Mouse (Mus musculus): ENCODE data around the gene Celf2. TPM values are rescaled to one million over a fixed set of nuclear protein-coding genes. Genes with fewer than 3 reads are reported as not detected.

Gene Celf2
- polyA plus RNA-seq, 1 experiment from 2014 or later = 20.4 TPM

DNA sequence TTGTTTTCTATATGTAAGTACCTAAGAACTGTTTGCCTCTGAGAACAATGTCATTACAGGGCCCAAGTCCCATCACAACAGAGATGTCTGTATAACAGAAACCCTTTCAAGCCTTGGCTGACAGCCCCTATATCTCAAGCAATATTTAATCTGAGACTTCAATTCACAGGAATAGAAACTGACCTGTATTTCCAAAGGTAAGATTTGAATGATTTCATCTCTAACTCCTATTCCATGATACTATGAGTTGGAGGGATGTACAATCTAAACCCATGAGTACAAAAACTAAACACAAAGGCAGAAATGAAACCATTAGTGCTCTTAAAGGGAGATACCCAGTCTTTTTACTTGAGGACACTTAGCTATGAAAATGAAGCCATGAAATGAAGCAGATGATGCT, 790.5 kb downstream of the Celf2 start:
- Histone ChIP-seq H3K4me2 (no peak overlapping the region), H3K4me1 (peaks cover 20% of the 10 kb centered on the region), H3K4me3 (replicated peaks) (no peak overlapping the region), H3K9me3 (replicated peaks) (no peaks in the 10 kb centered on the region), H3K36me3 (no peaks in the 10 kb centered on the region), H3K9ac (no peak overlapping the region), H3K27me3 (no peaks in the 10 kb centered on the region), H3K27ac (no peak overlapping the region)
- ATAC-seq (replicated peaks; ENCODE audit: low FRiP score) = no peak

GRCm38 (mm10) chr2:6717953-6718352, 791.4 kb downstream of the Celf2 start:
- no peak overlapping the region for H3K4me2 ChIP-seq
- H3K9me3 ChIP-seq (replicated peaks) = no peaks in the 10 kb centered on the region
- ATAC-seq (replicated peaks; ENCODE audit: low FRiP score) = no peak
- no peak overlapping the region for H3K4me3 ChIP-seq (replicated peaks)
- WGBS = 59% methylated on average over 3 of the region's 3 CpGs
- no peaks in the 10 kb centered on the region for H3K27me3 ChIP-seq
- no peak overlapping the region for H3K9ac ChIP-seq
- H3K4me1 ChIP-seq = peaks cover 20% of the 10 kb centered on the region
- H3K27ac ChIP-seq = no peak overlapping the region
- H3K36me3 ChIP-seq = no peaks in the 10 kb centered on the region

GRCm38 (mm10) chr2:6715562-6715961, 793.8 kb downstream of the Celf2 start:
- Histone ChIP-seq H3K4me1 (peaks cover 3% of the 10 kb centered on the region; the same call in 1 of the 2 replicates), H3K4me3 (replicated peaks) (no peak overlapping the region), H3K27ac (no peak overlapping the region), H3K27me3 (no peaks in the 10 kb centered on the region), H3K36me3 (no peaks in the 10 kb centered on the region), H3K4me2 (no peak overlapping the region), H3K9me3 (replicated peaks) (no peaks in the 10 kb centered on the region), H3K9ac (no peak overlapping the region)
- 87% methylated on average over 3 of the region's 3 CpGs for WGBS
- no peak for ATAC-seq (replicated peaks; ENCODE audit: low FRiP score)

DNA sequence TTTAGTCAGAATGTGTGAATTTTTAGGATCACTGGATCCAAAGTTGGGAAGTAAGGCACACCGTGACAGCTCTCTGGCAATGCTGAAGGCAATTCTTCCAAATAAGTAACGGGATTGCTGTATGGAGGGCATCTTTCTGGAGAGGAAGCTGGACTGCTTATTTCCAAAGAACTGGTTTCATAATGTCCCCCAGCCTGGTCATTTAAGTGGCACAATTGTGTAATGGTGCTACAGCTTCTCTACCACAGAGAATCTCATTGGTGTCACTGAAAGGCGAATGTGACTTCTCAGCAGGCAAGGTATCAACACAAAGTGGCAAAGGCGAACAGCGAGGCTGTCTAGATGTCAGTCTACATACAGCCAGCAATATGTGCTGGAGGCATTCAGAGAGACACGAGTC, 795.8 kb downstream of the Celf2 start:
- no peak overlapping the region for H3K9ac ChIP-seq
- no peak overlapping the region for H3K27ac ChIP-seq
- H3K27me3 ChIP-seq = no peaks in the 10 kb centered on the region
- 88% methylated on average over 6 of the region's 6 CpGs for WGBS
- H3K4me1 ChIP-seq = no peaks in the 10 kb centered on the region
- H3K4me2 ChIP-seq = no peak overlapping the region
- H3K4me3 ChIP-seq (replicated peaks) = no peak overlapping the region
- no peaks in the 10 kb centered on the region for H3K36me3 ChIP-seq
- no peaks in the 10 kb centered on the region for H3K9me3 ChIP-seq (replicated peaks)
- no peak for ATAC-seq (replicated peaks; ENCODE audit: low FRiP score)

- H3K9ac ChIP-seq = no peak overlapping the region
- H3K4me1 ChIP-seq = no peaks in the 10 kb centered on the region
- H3K4me2 ChIP-seq = no peak overlapping the region
- no peak overlapping the region for H3K27ac ChIP-seq
- no peaks in the 10 kb centered on the region for H3K36me3 ChIP-seq
- 81% methylated on average over 7 of the region's 7 CpGs for WGBS
- no peaks in the 10 kb centered on the region for H3K27me3 ChIP-seq
- H3K4me3 ChIP-seq (replicated peaks) = no peak overlapping the region
- no peak for ATAC-seq (replicated peaks; ENCODE audit: low FRiP score)
- no peaks in the 10 kb centered on the region for H3K9me3 ChIP-seq (replicated peaks)
Measured at GRCm38 (mm10) chr2:6710687-6711430, 798.5 kb downstream of the Celf2 start.

DNA sequence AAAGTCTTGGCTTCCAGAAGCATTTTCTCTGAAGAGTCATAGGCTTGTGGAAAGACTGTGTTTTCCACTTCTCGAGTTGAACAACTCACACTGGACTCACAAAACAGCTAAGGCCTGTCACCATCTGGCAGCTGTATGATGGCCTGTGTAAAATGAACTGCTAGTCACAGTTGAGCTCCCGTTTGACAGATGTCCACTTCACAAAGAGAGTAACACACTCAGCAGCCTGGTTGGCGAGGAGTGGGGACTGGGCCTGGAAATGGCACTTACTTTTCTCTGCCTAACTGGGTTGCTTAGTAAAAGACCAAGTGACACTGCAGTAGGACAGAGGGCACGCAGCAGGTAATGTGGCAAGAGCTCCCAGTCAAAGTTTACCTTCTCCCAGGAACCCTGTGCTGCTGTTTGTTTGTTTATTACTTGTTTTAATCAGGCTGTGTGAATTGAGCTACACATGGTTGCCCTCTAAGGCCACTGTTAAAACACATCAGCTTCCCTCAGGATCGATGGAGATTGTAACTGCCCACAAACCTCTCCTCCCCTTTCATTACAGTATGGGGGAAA, 801.3 kb downstream of the Celf2 start:
- Histone ChIP-seq H3K9ac (no peak overlapping the region), H3K4me3 (replicated peaks) (no peak overlapping the region), H3K36me3 (no peaks in the 10 kb centered on the region), H3K27me3 (no peaks in the 10 kb centered on the region), H3K4me1 (no peaks in the 10 kb centered on the region), H3K9me3 (replicated peaks) (no peaks in the 10 kb centered on the region), H3K27ac (no peak overlapping the region), H3K4me2 (no peak overlapping the region)
- WGBS = 36% methylated on average over 5 of the region's 5 CpGs
- 0 out of 2 replicates have a peak, but pooled peaks have one; percentile 18 for ATAC-seq (replicated peaks; ENCODE audit: low FRiP score)

GRCm38 (mm10) chr2:6707276-6707675, 802.1 kb downstream of the Celf2 start:
- 5% methylated on average over 2 of the region's 2 CpGs for WGBS
- no peaks in the 10 kb centered on the region for H3K4me1 ChIP-seq
- ATAC-seq (replicated peaks; ENCODE audit: low FRiP score) = no peak
- H3K4me2 ChIP-seq = no peak overlapping the region
- no peaks in the 10 kb centered on the region for H3K36me3 ChIP-seq
- no peak overlapping the region for H3K4me3 ChIP-seq (replicated peaks)
- no peak overlapping the region for H3K9ac ChIP-seq
- no peaks in the 10 kb centered on the region for H3K27me3 ChIP-seq
- no peak overlapping the region for H3K27ac ChIP-seq
- no peaks in the 10 kb centered on the region for H3K9me3 ChIP-seq (replicated peaks)

DNA sequence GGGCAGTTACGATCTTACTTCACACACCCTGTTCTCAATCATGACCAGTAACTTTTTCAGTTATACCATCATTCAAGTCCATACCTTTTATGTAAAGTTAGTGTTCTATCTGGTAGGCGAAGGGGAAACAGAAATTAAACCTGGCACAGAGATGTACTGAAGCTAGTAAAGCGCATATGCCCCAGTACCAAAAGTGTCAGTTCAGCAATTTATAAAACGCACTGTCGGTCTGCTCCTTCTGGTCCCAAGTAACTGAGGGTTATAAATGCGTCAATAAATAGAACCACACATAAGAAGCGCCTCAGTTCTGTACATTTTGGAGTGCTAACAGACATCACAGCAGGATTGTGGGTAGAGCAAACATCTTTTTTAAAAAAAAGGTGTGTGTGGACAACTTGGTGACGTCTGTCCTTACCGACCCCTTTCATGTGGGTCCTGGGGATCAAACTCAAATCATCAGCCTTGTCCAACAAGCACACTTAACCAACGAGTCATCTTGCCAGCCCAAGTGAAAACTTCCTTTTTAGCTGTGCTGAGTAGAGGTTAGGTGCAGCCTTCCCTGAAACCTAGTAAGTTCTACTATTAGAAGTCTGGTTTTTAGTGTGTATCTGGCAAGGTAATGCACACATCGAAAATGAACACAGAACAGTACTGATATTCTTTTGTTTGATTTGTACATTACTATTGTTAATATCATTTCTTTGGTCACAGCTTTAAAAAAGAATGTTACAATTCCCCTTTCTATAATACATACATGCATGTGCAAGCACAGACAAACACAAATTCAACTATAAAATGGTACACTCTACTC, 803.2 kb downstream of the Celf2 start:
- Histone ChIP-seq H3K36me3 (no peaks in the 10 kb centered on the region), H3K4me2 (no peak overlapping the region), H3K27ac (no peak overlapping the region), H3K4me1 (no peaks in the 10 kb centered on the region), H3K9me3 (replicated peaks) (no peaks in the 10 kb centered on the region), H3K9ac (no peak overlapping the region), H3K27me3 (no peaks in the 10 kb centered on the region), H3K4me3 (replicated peaks) (no peak overlapping the region)
- WGBS = 78% methylated on average over 11 of the region's 11 CpGs
- ATAC-seq (replicated peaks; ENCODE audit: low FRiP score) = no peak

DNA sequence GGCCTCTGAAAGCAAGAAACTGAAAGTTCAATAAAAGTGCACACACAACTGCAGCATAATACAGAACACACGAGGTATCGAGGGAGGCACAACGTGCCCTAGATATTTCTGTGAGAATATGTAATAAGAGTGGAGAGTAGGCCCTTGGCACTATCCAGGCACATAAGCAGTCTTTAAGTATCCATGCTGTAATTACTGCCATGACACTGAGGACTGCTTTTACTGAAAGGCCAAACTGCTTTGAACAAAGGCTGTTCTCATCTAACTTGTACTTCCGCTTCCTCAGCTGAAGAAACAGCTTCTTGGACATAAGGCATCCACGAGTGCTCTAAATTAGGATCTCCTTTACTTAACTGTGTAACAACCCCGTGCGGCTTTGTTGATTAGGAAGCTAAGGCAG, 803.9 kb downstream of the Celf2 start:
- Histone ChIP-seq H3K4me3 (replicated peaks) (no peak overlapping the region), H3K9me3 (replicated peaks) (no peaks in the 10 kb centered on the region), H3K4me1 (no peaks in the 10 kb centered on the region), H3K27me3 (no peaks in the 10 kb centered on the region), H3K9ac (no peak overlapping the region), H3K27ac (no peak overlapping the region), H3K4me2 (no peak overlapping the region), H3K36me3 (no peaks in the 10 kb centered on the region)
- 76% methylated on average over 7 of the region's 7 CpGs for WGBS
- no peak for ATAC-seq (replicated peaks; ENCODE audit: low FRiP score)

DNA sequence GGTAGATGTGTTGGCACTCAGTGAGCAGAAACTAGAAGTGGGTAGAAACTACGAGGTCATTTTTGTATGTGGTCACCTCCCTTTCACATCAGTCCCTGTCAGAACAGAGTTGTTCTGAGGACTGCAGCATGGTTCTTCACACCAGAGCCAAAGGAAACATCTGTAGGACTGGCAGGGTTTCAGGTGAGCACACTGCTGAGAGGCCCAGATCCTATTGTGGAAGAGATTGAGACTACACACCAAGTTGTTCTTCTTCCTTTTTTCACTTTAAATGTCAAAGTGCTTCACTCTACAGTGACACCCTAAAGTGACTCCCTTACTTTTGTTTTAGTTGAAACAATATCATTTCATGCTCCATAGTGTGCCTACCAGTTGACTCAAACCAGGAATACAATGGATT, 804.6 kb downstream of the Celf2 start:
- Histone ChIP-seq H3K4me3 (replicated peaks) (no peak overlapping the region), H3K4me2 (no peak overlapping the region), H3K4me1 (no peaks in the 10 kb centered on the region), H3K9ac (no peak overlapping the region), H3K27ac (no peak overlapping the region), H3K36me3 (no peaks in the 10 kb centered on the region), H3K9me3 (replicated peaks) (no peaks in the 10 kb centered on the region), H3K27me3 (no peaks in the 10 kb centered on the region)
- WGBS = 79% methylated on average over 1 of the region's 1 CpGs
- no peak for ATAC-seq (replicated peaks; ENCODE audit: low FRiP score)

- Histone ChIP-seq H3K27ac (no peak overlapping the region), H3K4me3 (replicated peaks) (no peak overlapping the region), H3K9ac (no peak overlapping the region), H3K36me3 (no peaks in the 10 kb centered on the region), H3K4me1 (no peaks in the 10 kb centered on the region), H3K9me3 (replicated peaks) (no peaks in the 10 kb centered on the region), H3K27me3 (no peaks in the 10 kb centered on the region), H3K4me2 (no peak overlapping the region)
- WGBS = 88% methylated on average over 7 of the region's 7 CpGs
- ATAC-seq (replicated peaks; ENCODE audit: low FRiP score) = no peak
Measured at GRCm38 (mm10) chr2:6704342-6704741, 805.0 kb downstream of the Celf2 start.

DNA sequence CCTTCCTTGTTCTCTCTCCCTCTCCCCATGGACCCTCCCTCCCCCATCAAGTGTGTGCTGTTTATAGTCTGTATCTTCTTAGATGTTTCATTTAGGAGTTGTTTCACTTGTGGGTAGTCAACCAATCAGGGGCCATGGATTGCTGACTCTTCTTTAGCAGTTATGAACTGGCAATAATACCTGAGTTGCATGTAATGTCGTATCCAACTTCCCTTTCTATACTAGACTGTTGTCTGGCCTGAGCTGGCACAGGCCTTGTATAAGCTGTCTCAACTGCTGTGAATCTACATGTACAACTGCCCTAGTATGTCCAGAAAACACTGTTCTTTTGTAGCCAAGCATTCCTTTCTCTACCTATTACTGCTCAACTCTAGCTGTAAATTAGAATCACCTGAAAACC, 813.0 kb downstream of the Celf2 start:
- Histone ChIP-seq H3K9ac (no peak overlapping the region), H3K4me3 (replicated peaks) (no peak overlapping the region), H3K9me3 (replicated peaks) (no peaks in the 10 kb centered on the region), H3K36me3 (no peaks in the 10 kb centered on the region), H3K27me3 (no peaks in the 10 kb centered on the region), H3K27ac (no peak overlapping the region), H3K4me1 (no peaks in the 10 kb centered on the region), H3K4me2 (no peak overlapping the region)
- no peak for ATAC-seq (replicated peaks; ENCODE audit: low FRiP score)
- WGBS = 83% methylated on average over 1 of the region's 1 CpGs

All from kidney, embryonic 15.5 days (tissue).